Mouse (Mus musculus) liver, postnatal 0 days (tissue): ENCODE results near the gene Hsh2d.
A peak's percentile ranks its signal among the peaks of the same experiment; 100 is the strongest.

Source experiments
- CTCF ChIP-seq: sonication (generic); IDR thresholded peaks from 2 replicates; pipeline ENCODE4 v1.5.1; 2016; ENCODE audit warnings: antibody characterized with exemption, low read depth
- EP300 ChIP-seq: IDR thresholded peaks from 2 replicates; pipeline ENCODE4 v1.6.1; 2016; ENCODE audit warnings: antibody characterized with exemption, low read depth, mild to moderate bottlenecking

- TF ChIP-seq EP300 (no peak), CTCF (peak; percentile 29; the same call in 1 of the 2 replicates)
Observed at GRCm38 (mm10) chr8:72160007-72160406, 29.4 kb upstream of the Hsh2d start.
